Mouse (Mus musculus): ENCODE results near the gene Hoxa1. TPM values are rescaled to one million over a fixed set of nuclear protein-coding genes. Genes with fewer than 3 reads are reported as not detected.

Gene Hoxa1
- polyA plus RNA-seq, 1 experiment from 2014 or later, result 0.89 TPM

GRCm38 (mm10) chr6:52189172-52189591 lies 31.1 kb upstream of the Hoxa1 start:
- Histone ChIP-seq H3K27ac (ENCODE audit: poor library complexity, severe bottlenecking) (no peak overlapping the region), H3K27me3 (replicated peaks) (peaks cover 99% of the 10 kb centered on the region), H3K4me3 (no peak overlapping the region), H3K9me3 (replicated peaks) (no peaks in the 10 kb centered on the region), H3K9ac (no peak overlapping the region), H3K36me3 (no peaks in the 10 kb centered on the region), H3K4me2 (no peak overlapping the region), H3K4me1 (replicated peaks) (peaks cover 16% of the 10 kb centered on the region)
- ATAC-seq (ENCODE audit: insufficient number of reproducible peaks, low FRiP score), result no peak
- WGBS, result 14% methylated on average over 5 of the region's 5 CpGs

- 21% methylated on average over 1 of the region's 1 CpGs for WGBS
- Histone ChIP-seq H3K4me3 (no peak overlapping the region), H3K4me2 (no peak overlapping the region), H3K9ac (no peak overlapping the region), H3K36me3 (no peaks in the 10 kb centered on the region), H3K27ac (ENCODE audit: poor library complexity, severe bottlenecking) (no peak overlapping the region), H3K9me3 (replicated peaks) (no peaks in the 10 kb centered on the region), H3K4me1 (replicated peaks) (peaks cover 7% of the 10 kb centered on the region), H3K27me3 (replicated peaks) (peaks cover 100% of the 10 kb centered on the region)
- no peak for ATAC-seq (ENCODE audit: insufficient number of reproducible peaks, low FRiP score)
Observed at GRCm38 (mm10) chr6:52186500-52186899, 28.4 kb upstream of the Hoxa1 start.

- Histone ChIP-seq H3K9me3 (replicated peaks) (no peaks in the 10 kb centered on the region), H3K4me1 (replicated peaks) (peaks cover under 1% of the 10 kb centered on the region; the same call in 1 of the 2 replicates), H3K27ac (ENCODE audit: poor library complexity, severe bottlenecking) (no peak overlapping the region), H3K27me3 (replicated peaks) (peaks cover 100% of the 10 kb centered on the region), H3K9ac (no peak overlapping the region), H3K4me3 (no peak overlapping the region), H3K36me3 (no peaks in the 10 kb centered on the region), H3K4me2 (no peak overlapping the region)
- 19% methylated on average over 3 of the region's 3 CpGs for WGBS
- ATAC-seq (ENCODE audit: insufficient number of reproducible peaks, low FRiP score), result no peak
Observed at GRCm38 (mm10) chr6:52185834-52186233, 27.7 kb upstream of the Hoxa1 start.

GRCm38 (mm10) chr6:52185222-52185621 lies 27.1 kb upstream of the Hoxa1 start:
- Histone ChIP-seq H3K27me3 (replicated peaks) (peaks cover 100% of the 10 kb centered on the region), H3K4me2 (no peak overlapping the region), H3K4me3 (no peak overlapping the region), H3K27ac (ENCODE audit: poor library complexity, severe bottlenecking) (no peak overlapping the region), H3K4me1 (replicated peaks) (no peaks in the 10 kb centered on the region), H3K9me3 (replicated peaks) (no peaks in the 10 kb centered on the region), H3K36me3 (no peaks in the 10 kb centered on the region), H3K9ac (no peak overlapping the region)
- ATAC-seq (ENCODE audit: insufficient number of reproducible peaks, low FRiP score), result no peak
- 2% methylated on average over 19 of the region's 19 CpGs for WGBS

- Histone ChIP-seq H3K9ac (no peak overlapping the region), H3K9me3 (replicated peaks) (no peaks in the 10 kb centered on the region), H3K27ac (ENCODE audit: poor library complexity, severe bottlenecking) (no peak overlapping the region), H3K36me3 (no peaks in the 10 kb centered on the region), H3K4me1 (replicated peaks) (no peaks in the 10 kb centered on the region), H3K4me3 (no peak overlapping the region), H3K4me2 (no peak overlapping the region), H3K27me3 (replicated peaks) (peaks cover 100% of the 10 kb centered on the region)
- WGBS, result 8% methylated on average over 6 of the region's 6 CpGs
- no peak for ATAC-seq (ENCODE audit: insufficient number of reproducible peaks, low FRiP score)
Observed at GRCm38 (mm10) chr6:52184668-52185067, 26.6 kb upstream of the Hoxa1 start.

- Histone ChIP-seq H3K4me1 (replicated peaks) (no peaks in the 10 kb centered on the region), H3K36me3 (no peaks in the 10 kb centered on the region), H3K27me3 (replicated peaks) (peaks cover 100% of the 10 kb centered on the region), H3K9me3 (replicated peaks) (no peaks in the 10 kb centered on the region), H3K9ac (no peak overlapping the region), H3K4me3 (no peak overlapping the region), H3K27ac (ENCODE audit: poor library complexity, severe bottlenecking) (no peak overlapping the region), H3K4me2 (no peak overlapping the region)
- WGBS, result 16% methylated on average over 10 of the region's 10 CpGs
- no peak for ATAC-seq (ENCODE audit: insufficient number of reproducible peaks, low FRiP score)
Observed at GRCm38 (mm10) chr6:52183311-52184080, 25.4 kb upstream of the Hoxa1 start.

- no peak overlapping the region for H3K27ac ChIP-seq (ENCODE audit: poor library complexity, severe bottlenecking)
- H3K36me3 ChIP-seq, result no peaks in the 10 kb centered on the region
- no peak overlapping the region for H3K4me2 ChIP-seq
- ATAC-seq (ENCODE audit: insufficient number of reproducible peaks, low FRiP score), result no peak
- H3K4me1 ChIP-seq (replicated peaks), result no peaks in the 10 kb centered on the region
- no peak overlapping the region for H3K4me3 ChIP-seq
- H3K9ac ChIP-seq, result no peak overlapping the region
- H3K9me3 ChIP-seq (replicated peaks), result no peaks in the 10 kb centered on the region
- 21% methylated on average over 1 of the region's 1 CpGs for WGBS
- peaks cover 100% of the 10 kb centered on the region for H3K27me3 ChIP-seq (replicated peaks)
Observed at GRCm38 (mm10) chr6:52182793-52183192, 24.7 kb upstream of the Hoxa1 start.

- 28% methylated on average over 2 of the region's 2 CpGs for WGBS
- Histone ChIP-seq H3K4me3 (no peak overlapping the region), H3K9ac (no peak overlapping the region), H3K4me1 (replicated peaks) (no peaks in the 10 kb centered on the region), H3K27ac (ENCODE audit: poor library complexity, severe bottlenecking) (no peak overlapping the region), H3K27me3 (replicated peaks) (peaks cover 100% of the 10 kb centered on the region), H3K36me3 (no peaks in the 10 kb centered on the region), H3K9me3 (replicated peaks) (no peaks in the 10 kb centered on the region), H3K4me2 (no peak overlapping the region)
- ATAC-seq (ENCODE audit: insufficient number of reproducible peaks, low FRiP score), result no peak
Observed at GRCm38 (mm10) chr6:52182030-52182429, 23.9 kb upstream of the Hoxa1 start.

GRCm38 (mm10) chr6:52180726-52181125 lies 22.6 kb upstream of the Hoxa1 start:
- ATAC-seq (ENCODE audit: insufficient number of reproducible peaks, low FRiP score), result no peak; the same call in 1 of the 2 replicates
- Histone ChIP-seq H3K36me3 (no peaks in the 10 kb centered on the region), H3K4me2 (no peak overlapping the region), H3K27me3 (replicated peaks) (peaks cover 100% of the 10 kb centered on the region), H3K9ac (no peak overlapping the region), H3K4me3 (no peak overlapping the region), H3K9me3 (replicated peaks) (no peaks in the 10 kb centered on the region), H3K4me1 (replicated peaks) (peaks cover 3% of the 10 kb centered on the region), H3K27ac (ENCODE audit: poor library complexity, severe bottlenecking) (no peak overlapping the region)
- 18% methylated on average over 3 of the region's 3 CpGs for WGBS

- Histone ChIP-seq H3K36me3 (no peaks in the 10 kb centered on the region), H3K27me3 (replicated peaks) (peaks cover 100% of the 10 kb centered on the region), H3K9ac (no peak overlapping the region), H3K9me3 (replicated peaks) (no peaks in the 10 kb centered on the region), H3K4me1 (replicated peaks) (peaks cover 6% of the 10 kb centered on the region), H3K4me3 (no peak overlapping the region), H3K27ac (ENCODE audit: poor library complexity, severe bottlenecking) (no peak overlapping the region), H3K4me2 (peak overlapping the region; percentile 20; the same call in 1 of the 2 replicates)
- 8% methylated on average over 11 of the region's 11 CpGs for WGBS
- no peak for ATAC-seq (ENCODE audit: insufficient number of reproducible peaks, low FRiP score)
Observed at GRCm38 (mm10) chr6:52180213-52180710, 22.1 kb upstream of the Hoxa1 start.

GRCm38 (mm10) chr6:52179690-52180089 lies 21.6 kb upstream of the Hoxa1 start:
- 2% methylated on average over 10 of the region's 10 CpGs for WGBS
- Histone ChIP-seq H3K9ac (no peak overlapping the region), H3K9me3 (replicated peaks) (no peaks in the 10 kb centered on the region), H3K4me2 (peak overlapping the region; percentile 20; the same call in 1 of the 2 replicates), H3K4me1 (replicated peaks) (peaks cover 6% of the 10 kb centered on the region), H3K27ac (ENCODE audit: poor library complexity, severe bottlenecking) (no peak overlapping the region), H3K36me3 (no peaks in the 10 kb centered on the region), H3K4me3 (no peak overlapping the region), H3K27me3 (replicated peaks) (peaks cover 100% of the 10 kb centered on the region)
- no peak for ATAC-seq (ENCODE audit: insufficient number of reproducible peaks, low FRiP score)
